8 mouse cellular contexts compared by ENCODE assay signal in genomic region chr9:121642401-121643181, GRCm38 (mm10). TPM values are rescaled to one million over a fixed set of nuclear protein-coding genes. Genes with fewer than 3 reads are reported as not detected.
DNase-seq lines count a peak whose midpoint lies in the region; ATAC-seq and TF ChIP-seq lines count a peak whose summit lies in the region.

TSS of gene Vipr1 (plus strand) at chr9:121642716.

- H3K36me3 ChIP-seq in kidney, adult 2 months (ENCODE audit: control insufficient read depth, insufficient read depth, low read length) = no peaks in the 10 kb centered on the region
- no peaks in the 10 kb centered on the region for H3K36me3 ChIP-seq in limb, embryonic 11.5 days (ENCODE audit: control insufficient read depth, insufficient read depth, low read length)
- H3K36me3 ChIP-seq in midbrain, embryonic 11.5 days (ENCODE audit: control insufficient read depth, insufficient read depth, low read length) = no peaks in the 10 kb centered on the region

- under 1% methylated on average over 76 of the region's 79 CpGs for WGBS in kidney, adult 2 months
- under 1% methylated on average over 71 of the region's 79 CpGs for WGBS in limb, embryonic 11.5 days
- under 1% methylated on average over 68 of the region's 79 CpGs for WGBS in midbrain, embryonic 11.5 days

- ATAC-seq in limb, embryonic 11.5 days (ENCODE audit: insufficient number of reproducible peaks, low FRiP score, low TSS enrichment, low read depth) = peak; percentile 81
- ATAC-seq in midbrain, embryonic 11.5 days (ENCODE audit: low FRiP score) = peak; percentile 87
- ATAC-seq in erythroid progenitor cell, adult 5-6 weeks (replicated peaks; ENCODE audit: low FRiP score, poor library complexity, severe bottlenecking) = no peak

- H3K4me1 ChIP-seq in kidney, adult 2 months (ENCODE audit: control insufficient read depth, insufficient read depth, low read length) = no peaks in the 10 kb centered on the region; the same call in 1 of the 2 replicates
- peaks cover 5% of the 10 kb centered on the region; the same call in 1 of the 2 replicates for H3K4me1 ChIP-seq in limb, embryonic 11.5 days (ENCODE audit: control insufficient read depth, insufficient read depth, low read length)
- H3K4me1 ChIP-seq in midbrain, embryonic 11.5 days (ENCODE audit: control insufficient read depth, insufficient read depth, low read length) = peaks cover 14% of the 10 kb centered on the region

- no peak for TF ChIP-seq CTCF in kidney, adult 2 months (conservative IDR thresholded peaks at IDR 0.05; ENCODE audit: insufficient read depth, insufficient read length, low read depth, low read length)

- H3K27me3 ChIP-seq in kidney, adult 2 months (replicated peaks; ENCODE audit: control insufficient read depth, insufficient read depth, low read length) = no peaks in the 10 kb centered on the region
- H3K27me3 ChIP-seq in limb, embryonic 11.5 days (ENCODE audit: control insufficient read depth, insufficient read depth, low read length) = peaks cover 50% of the 10 kb centered on the region
- peaks cover 42% of the 10 kb centered on the region for H3K27me3 ChIP-seq in midbrain, embryonic 11.5 days (ENCODE audit: control insufficient read depth, insufficient read depth, low read length)

- no peak within 1 kb of the TSS for H3K27ac ChIP-seq in kidney, adult 2 months (ENCODE audit: insufficient read depth, low read depth, low read length)
- no peak within 1 kb of the TSS for H3K27ac ChIP-seq in limb, embryonic 11.5 days (replicated peaks; ENCODE audit: low read depth, low read length)
- H3K27ac ChIP-seq in midbrain, embryonic 11.5 days (ENCODE audit: low read depth, low read length) = no peak within 1 kb of the TSS

- peak; percentile 79 for DNase-seq in adrenal gland, adult 2 months
- peak; percentile 91 to 95 for DNase-seq in cerebellum, postnatal 25 days
- peak; percentile 45 for DNase-seq in gastrocnemius, postnatal 14 days
- DNase-seq in kidney, adult 2 months = peak; percentile 77
- DNase-seq in limb, embryonic 11.5 days (ENCODE audit: low spot score) = peak; percentile 84
- peak; percentile 97 for DNase-seq in midbrain, embryonic 11.5 days (ENCODE audit: low spot score, missing footprints)
- DNase-seq in right cerebral cortex, postnatal 4 days = peak; percentile 81

- peak within 1 kb of the TSS; percentile 38 for H3K9ac ChIP-seq in limb, embryonic 11.5 days (ENCODE audit: low read length)
- H3K9ac ChIP-seq in midbrain, embryonic 11.5 days (ENCODE audit: low read length) = peak within 1 kb of the TSS; percentile 54

- H3K4me3 ChIP-seq in kidney, adult 2 months (ENCODE audit: insufficient read depth, low read depth, low read length) = peak within 1 kb of the TSS; percentile 44
- H3K4me3 ChIP-seq in limb, embryonic 11.5 days (ENCODE audit: low read depth, low read length) = peak within 1 kb of the TSS; percentile 41
- H3K4me3 ChIP-seq in midbrain, embryonic 11.5 days (ENCODE audit: low read depth, low read length) = peak within 1 kb of the TSS; percentile 39

- intact Hi-C loops in gastrocnemius, postnatal 14 days (cut with DNase I; ENCODE audit: low total_unique reads) = loop anchor here (5.0 kb wide), 1 partner anchor 40 kb away; no protein-coding TSS in a partner anchor

- TF ChIP-seq POLR2A in kidney, adult 2 months (IDR thresholded peaks at IDR 0.05; ENCODE audit: low read depth, low read length) = no peak

- peak within 1 kb of the TSS; percentile 87 for H3K4me2 ChIP-seq in limb, embryonic 11.5 days (ENCODE audit: low read depth, severe bottlenecking)
- peak within 1 kb of the TSS; percentile 85 for H3K4me2 ChIP-seq in midbrain, embryonic 11.5 days

- H3K9me3 ChIP-seq in limb, embryonic 11.5 days (ENCODE audit: control insufficient read depth, low read length) = no peaks in the 10 kb centered on the region
- H3K9me3 ChIP-seq in midbrain, embryonic 11.5 days (ENCODE audit: control insufficient read depth, low read length) = no peaks in the 10 kb centered on the region

RNA-seq across cellular contexts. Expression of gene Vipr1, which starts in this region (rescaled TPM):
- total RNA-seq in adrenal gland, adult 2 months (2021) = 1 to 10 TPM in 1 of 2 experiments, under 1 TPM in 1; 0.81 to 1.3 TPM
- polyA plus RNA-seq in adrenal gland, adult 2 months (2012; rRNA removed) = 0.51 and 0.61 TPM in 2 replicates
- total RNA-seq in gastrocnemius, postnatal 14 days (2021) = 1 to 10 TPM; 1.1 to 1.2 TPM
- 2.0 and 5.4 TPM in 2 replicates for polyA plus RNA-seq in kidney, adult 2 months (2012; rRNA removed)
- 0.27 and 0.69 TPM in 2 replicates for polyA plus RNA-seq in limb, embryonic 11.5 days (2014; fragmentation: Nextera tagmentation; extraction: Ambion mirVana)
- polyA plus RNA-seq in midbrain, embryonic 11.5 days (2014; fragmentation: Nextera tagmentation; extraction: Ambion mirVana) = 0.41 and 0.44 TPM in 2 replicates
- 0.36 TPM in 1 of 2 replicates, not detected in the other for total RNA-seq in erythroid progenitor cell, adult 5-6 weeks (2015; ENCODE audit: low replicate concordance)
- 0.64 TPM in 1 of 2 replicates, not detected in the other for total RNA-seq in erythroid progenitor cell, adult 5-6 weeks (2017; ENCODE audit: low replicate concordance)

Comparison
In these comparisons a context has a peak if more than half of its experiments do, and no peak if none do; other contexts are left out.
1. Peak in DNase-seq, ATAC-seq, H3K4me3 ChIP-seq, H3K9ac ChIP-seq and H3K4me2 ChIP-seq in limb, embryonic 11.5 days; RNA of the gene not detected or under 1 TPM.
2. Peak in DNase-seq, ATAC-seq, H3K4me3 ChIP-seq, H3K9ac ChIP-seq and H3K4me2 ChIP-seq in midbrain, embryonic 11.5 days; RNA of the gene not detected or under 1 TPM.
3. DNase-seq: peak in every context shown above with its lines; median percentile 97 in midbrain, embryonic 11.5 days; 93 in cerebellum, postnatal 25 days; 84 in limb, embryonic 11.5 days; 81 in right cerebral cortex, postnatal 4 days; 79 in adrenal gland, adult 2 months; 77 in kidney, adult 2 months; 45 in gastrocnemius, postnatal 14 days.